Mouse (Mus musculus) adrenal gland, postnatal 25 days (tissue): ENCODE results near the gene Sorbs1. TPM values are rescaled to one million over a fixed set of nuclear protein-coding genes. Genes with fewer than 3 reads are reported as not detected.

ENCODE experiments used
- DNase-seq: peaks from one replicate; pipeline ENCODE4 v3.0.0; 2021; ENCODE audit warnings: mixed read lengths
- total RNA-seq: library from RNA; stranded (reverse); gene quantifications from 2 replicates; pipeline ENCODE4 v1.2.3, GENCODE M21; 2021

Gene Sorbs1
- total RNA-seq, 1 experiment from 2014 or later, result 66.4 TPM

DNA sequence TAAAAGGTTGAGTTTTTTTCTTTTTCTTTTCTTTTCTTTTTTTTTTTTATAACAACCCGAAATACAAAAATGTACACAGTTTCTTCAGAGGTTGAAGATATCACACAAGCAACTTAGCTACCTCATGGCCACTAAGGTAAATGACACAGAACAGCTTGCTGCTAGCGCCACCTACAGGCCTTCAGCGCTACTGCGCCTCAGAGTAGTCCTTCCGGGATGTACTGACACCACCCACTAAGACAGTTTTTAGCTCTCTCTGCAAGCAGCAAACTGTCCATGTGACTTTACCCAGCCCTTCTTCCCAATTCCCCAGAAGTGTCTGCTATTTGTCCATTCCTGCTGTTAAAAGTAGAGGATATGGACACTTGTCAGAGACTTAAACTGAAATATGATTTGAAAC lies 167.9 kb downstream of the Sorbs1 start:
- peak; percentile 50 for DNase-seq

DNA sequence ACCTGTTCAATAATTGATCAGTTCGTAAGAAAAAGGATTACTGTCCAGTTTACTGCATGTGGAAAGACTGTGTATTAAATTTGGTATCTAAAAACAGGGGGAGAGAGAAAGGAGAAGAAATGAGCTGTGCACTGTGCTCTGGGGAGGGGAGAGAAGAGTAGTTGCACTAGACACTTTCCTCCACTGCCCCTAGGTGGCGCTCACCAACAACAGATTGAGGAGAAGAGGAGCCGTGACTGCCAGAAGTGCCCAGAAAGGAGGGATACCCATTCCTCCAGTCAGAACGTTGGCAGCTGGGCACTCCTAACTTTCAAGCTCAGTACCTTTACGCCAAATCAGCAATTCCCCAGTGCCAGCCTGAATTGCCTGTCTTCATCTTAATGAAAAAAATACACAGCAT lies 170.6 kb downstream of the Sorbs1 start:
- DNase-seq, result peak; percentile 85

GRCm38 (mm10) chr19:40341141-40341540 lies 172.4 kb downstream of the Sorbs1 start:
- no peak for DNase-seq

DNA sequence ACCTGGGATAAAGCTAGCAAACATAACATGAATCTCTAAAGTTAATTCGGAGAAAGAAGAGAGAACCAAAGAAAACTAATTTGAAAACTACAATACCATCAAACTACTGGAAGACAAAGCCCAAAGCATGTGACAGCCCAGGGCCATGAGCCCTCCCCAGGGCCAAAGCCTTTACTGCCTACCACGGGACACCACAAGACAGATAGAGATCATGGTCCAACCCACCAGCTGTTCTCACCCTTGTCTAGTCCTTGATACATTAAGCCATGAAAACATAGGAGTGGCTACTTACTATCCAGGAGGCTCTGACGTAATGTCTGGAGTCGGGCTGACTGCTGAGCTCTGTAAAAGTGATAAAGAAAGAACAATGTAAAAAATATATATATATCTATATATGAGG lies 176.9 kb downstream of the Sorbs1 start:
- DNase-seq, result no peak

GRCm38 (mm10) chr19:40333905-40334304 lies 179.7 kb downstream of the Sorbs1 start:
- no peak for DNase-seq

DNA sequence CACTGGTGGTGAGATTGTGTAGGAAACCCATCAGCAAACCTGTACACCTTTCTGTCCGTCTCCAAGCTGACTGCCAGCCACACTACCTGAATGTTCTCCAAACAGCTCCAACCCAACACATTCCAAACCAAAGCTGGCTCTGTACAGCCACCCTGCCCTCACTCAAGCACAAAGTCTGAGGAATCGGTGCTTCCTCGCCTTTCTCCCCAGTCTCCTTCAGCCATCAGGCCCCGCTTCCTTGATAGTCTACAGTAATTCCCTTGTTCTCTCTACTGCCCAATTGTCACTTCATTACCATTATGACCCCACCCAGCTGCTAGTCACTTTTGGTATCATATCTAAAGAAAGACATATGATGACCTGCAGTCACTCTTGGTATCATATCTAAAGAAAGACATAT lies 180.5 kb downstream of the Sorbs1 start:
- no peak for DNase-seq

DNA sequence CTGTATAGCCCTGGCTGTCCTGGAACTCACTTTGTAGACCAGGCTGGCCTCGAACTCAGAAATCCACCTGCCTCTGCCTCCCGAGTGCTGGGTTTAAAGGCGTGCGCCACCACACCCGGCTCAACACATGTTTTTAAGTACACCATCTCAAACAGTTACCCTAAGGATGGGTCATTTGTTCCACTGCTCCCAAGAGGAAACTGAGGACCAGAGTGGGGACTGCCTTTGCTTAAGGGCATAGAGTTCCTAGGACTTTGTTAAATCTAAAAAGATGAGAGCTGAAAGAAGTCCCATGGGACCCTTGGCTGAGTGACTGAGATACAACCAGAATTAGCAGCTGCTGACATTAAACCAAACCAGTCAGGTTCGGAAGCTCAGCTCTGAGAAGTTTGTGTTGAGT lies 181.3 kb downstream of the Sorbs1 start:
- DNase-seq, result no peak

- DNase-seq, result no peak
Measured at GRCm38 (mm10) chr19:40331846-40332245, 181.7 kb downstream of the Sorbs1 start.

GRCm38 (mm10) chr19:40326126-40326525 lies 187.5 kb downstream of the Sorbs1 start:
- no peak for DNase-seq

- no peak for DNase-seq
Measured at GRCm38 (mm10) chr19:40325381-40325780, 188.2 kb downstream of the Sorbs1 start.

DNA sequence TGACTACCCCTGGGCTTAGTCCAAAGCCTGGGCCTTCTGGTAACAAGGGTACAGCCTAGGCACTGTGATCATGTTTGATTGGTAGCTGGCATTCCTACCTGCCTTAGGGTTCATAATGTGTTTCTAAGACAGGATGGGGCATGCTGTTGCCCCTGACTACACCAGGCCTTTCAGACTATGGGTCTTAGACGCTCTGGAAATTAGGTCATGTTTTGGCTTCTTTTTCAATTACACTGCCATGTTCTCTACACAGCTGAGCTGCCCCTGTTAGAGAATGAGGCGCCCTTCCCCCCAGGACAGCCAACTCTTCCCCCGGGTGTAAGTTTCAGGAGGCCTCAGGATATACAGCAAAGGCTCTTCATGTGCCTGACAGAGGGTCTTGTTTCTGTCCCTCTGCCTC lies 191.4 kb downstream of the Sorbs1 start:
- no peak for DNase-seq

DNA sequence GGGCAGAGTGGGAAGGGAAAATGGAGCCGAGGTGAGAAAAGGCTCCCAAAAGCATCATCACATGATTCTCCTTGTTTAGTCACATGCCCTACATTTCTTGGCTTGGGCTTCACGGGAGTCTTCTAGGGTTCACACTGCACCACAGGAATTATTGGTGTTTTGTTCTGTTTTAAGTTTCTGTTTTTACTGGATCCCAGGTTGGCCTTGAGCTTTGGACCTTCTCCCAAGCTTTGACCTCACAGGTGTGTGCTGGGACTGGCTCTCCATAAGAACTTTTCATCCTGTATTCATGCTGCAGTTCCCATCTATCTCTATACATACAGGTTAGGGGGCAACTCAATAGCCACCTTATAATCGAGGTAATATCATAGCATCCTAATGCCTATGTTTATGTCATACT lies 194.4 kb downstream of the Sorbs1 start:
- DNase-seq, result no peak

GRCm38 (mm10) chr19:40318511-40318910 lies 195.1 kb downstream of the Sorbs1 start:
- no peak for DNase-seq

- DNase-seq, result no peak
Measured at GRCm38 (mm10) chr19:40317001-40317400, 196.6 kb downstream of the Sorbs1 start.

- no peak for DNase-seq
Measured at GRCm38 (mm10) chr19:40314252-40314651, 199.3 kb downstream of the Sorbs1 start.

DNA sequence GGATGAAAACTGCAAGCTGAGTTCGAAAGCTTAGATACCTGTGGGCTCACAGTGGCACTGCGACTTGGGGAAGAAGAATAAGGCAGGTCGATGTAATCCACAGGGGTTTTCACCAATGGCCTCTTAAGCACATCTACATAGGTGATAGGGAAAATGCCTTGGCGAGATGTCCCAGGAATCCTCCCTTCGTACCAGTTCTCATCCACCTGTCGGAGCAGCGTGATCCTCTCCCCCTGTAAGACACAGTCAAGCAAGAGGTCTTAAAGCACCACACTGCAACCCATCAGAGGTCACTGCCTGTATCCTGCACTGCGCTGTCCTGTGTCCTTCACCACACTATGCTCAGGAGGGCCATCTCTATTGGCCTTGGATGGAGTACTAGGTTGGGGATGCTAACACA lies 201.9 kb downstream of the Sorbs1 start:
- DNase-seq, result no peak

DNA sequence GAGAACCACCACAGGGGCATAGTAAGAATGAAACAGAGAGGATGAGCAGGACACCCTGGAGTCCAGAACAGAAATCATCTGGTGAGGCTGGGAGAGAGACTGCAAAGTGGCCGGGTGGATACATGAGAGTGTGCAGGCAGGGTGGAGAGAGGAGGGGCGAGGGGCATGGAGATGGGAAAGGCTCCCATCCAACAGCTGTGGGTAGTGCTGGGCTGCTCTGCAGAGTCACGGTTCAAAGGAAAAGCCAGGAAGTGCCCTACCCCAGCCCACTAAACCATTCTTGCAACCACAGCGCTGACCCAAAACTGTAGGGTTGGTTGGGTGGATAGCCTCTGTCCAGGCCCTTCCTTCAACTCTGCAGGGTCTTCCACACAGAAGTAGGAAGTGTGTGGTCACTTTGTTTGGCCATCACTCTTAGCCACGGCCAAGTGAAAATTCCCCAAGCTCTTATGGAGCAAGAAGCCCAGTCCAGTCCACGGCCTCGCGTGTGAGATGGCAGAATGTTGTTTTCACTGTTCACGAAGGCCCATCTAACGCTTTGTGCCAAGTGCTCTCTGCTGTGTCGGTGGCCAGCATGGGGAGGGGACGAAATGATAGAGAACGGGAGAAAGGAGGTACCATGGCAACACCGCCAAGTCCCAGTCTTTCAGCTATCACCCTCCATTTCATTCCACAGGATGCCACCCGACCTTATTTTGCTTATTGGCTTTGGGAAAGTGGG lies 203.0 kb downstream of the Sorbs1 start:
- DNase-seq, result no peak

- DNase-seq, result no peak
Measured at GRCm38 (mm10) chr19:40309911-40310310, 203.7 kb downstream of the Sorbs1 start.

DNA sequence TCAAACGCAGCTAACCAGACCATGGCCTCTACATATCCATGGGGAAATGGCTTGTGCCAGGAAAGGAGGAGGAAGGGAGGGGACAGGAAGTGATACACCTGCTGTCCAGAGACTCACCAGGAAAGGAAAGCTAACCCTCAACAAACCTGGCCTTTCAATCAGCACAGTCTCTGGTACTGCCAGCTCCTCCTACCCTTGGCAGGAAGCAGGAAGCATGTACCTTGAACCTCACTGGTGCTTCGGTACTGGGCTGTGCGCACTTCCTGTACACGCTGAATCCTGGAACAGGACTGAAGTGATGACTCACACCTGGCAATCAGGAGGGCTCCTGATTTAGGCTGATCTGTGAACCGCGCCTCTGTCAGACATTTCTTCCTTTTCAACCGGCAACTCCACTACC lies 206.0 kb downstream of the Sorbs1 start:
- no peak for DNase-seq

- no peak for DNase-seq
Measured at GRCm38 (mm10) chr19:40306631-40307030, 206.9 kb downstream of the Sorbs1 start.

DNA sequence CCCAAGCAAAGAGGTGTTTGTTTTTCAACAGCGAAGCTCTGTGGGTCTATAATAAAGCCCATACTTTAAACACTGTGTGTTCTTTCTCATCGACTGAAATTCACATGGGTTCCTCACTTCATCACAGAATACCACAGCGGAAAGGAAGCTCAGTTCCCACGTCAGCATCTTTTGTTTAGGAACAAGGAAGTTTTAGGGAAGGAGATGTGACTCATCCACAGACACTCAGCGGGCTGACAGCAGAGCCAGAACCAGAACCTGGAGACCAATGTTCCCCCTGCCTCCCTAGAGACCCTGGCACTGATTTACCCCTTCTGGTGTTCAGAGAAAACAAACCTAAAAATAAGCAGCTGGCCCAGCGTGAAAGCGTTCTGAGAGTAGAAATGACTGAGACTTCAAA lies 208.1 kb downstream of the Sorbs1 start:
- DNase-seq, result no peak

DNA sequence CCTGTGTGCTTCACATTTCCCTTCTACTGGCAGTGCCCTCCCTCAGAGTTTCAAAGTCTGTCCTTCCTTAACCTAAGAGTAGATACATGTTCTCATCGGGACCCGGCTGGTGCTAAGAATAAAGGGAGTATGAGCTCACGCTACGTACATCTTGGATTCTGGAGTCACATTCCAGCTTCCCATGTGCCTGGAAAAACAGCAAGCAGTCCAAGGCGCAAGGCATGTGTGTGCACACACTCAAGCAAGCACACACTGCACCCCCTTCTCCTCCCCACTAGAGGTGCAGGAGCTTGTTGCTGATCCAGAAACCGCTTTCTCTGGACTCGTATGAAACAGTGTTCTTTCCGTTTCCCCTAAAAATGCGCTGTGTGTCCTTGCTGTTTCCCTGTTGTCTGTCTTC lies 210.7 kb downstream of the Sorbs1 start:
- no peak for DNase-seq

DNA sequence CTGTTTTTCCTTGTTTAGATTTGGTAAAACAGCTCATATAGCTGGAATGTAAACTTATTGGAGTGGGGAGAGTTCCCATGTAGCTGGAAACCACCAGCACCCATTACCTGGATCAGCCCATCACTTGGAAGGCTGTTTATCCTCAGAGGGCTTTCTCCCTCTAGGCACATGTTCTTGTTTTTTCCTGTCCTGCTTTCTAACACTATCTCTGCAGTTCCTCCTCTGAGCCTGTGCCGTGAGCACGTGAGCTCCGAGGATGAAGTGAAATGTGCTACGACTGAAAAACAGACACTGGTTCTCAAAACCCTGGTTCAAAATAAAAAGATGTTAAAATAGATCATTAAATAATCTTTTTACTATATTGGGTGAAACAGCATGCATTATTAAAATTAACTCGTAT lies 211.1 kb downstream of the Sorbs1 start:
- no peak for DNase-seq

DNA sequence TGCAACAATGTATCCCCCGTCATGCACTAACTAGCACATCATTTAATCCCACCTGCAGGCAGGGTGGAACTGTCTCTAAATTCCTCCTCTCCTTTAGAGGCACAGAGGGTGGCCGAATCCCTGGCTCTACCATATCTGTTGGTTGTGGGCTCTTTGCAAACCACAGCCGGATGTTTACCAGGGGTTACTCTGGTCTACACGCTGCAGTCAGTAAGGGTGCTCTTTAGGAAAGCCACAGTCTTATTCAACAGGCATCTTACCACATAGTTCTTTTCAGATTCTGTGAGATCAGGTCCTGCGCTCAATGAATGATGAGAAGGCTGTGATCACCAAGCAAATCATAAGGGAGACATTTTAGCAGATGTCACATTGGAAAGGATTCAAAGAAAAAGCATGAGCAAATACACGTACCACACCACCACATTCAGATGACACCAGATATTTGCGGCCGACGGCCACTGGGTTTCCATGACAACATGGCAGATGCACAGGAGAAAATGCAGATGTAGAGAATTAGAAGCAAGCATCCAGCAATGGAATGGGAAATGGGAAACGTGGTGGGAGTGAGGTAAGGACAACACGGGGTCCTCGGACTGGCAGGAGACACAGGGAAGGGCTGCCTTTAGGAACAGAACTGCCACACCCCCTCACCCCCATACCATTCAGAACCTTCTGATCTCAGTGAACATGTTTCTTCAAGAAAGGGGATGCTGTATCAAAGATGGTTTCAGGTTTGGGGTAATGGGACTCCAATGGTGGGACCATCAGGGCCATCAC lies 213.4 kb downstream of the Sorbs1 start:
- DNase-seq, result no peak
